Mouse (Mus musculus) forebrain, embryonic 15.5 days (tissue): Measurements from ENCODE around the gene Lsm2. TPM values are rescaled to one million over a fixed set of nuclear protein-coding genes. Genes with fewer than 3 reads are reported as not detected.
A peak's percentile ranks its signal among the peaks of the same experiment; 100 is the strongest.
"Not testable (repeated sequence)": the region's sequence is repeated elsewhere in the genome, so short reads cannot be mapped to it uniquely, and the experiment has no call there.

Experiments
- ATAC-seq: fragments of 200-750 bp; cut with Nextera tagmentation; replicated peaks from 2 replicates; pipeline ENCODE4 v1.8.0; 2017; ENCODE audit warnings: mild to moderate bottlenecking, moderate TSS enrichment, moderate library complexity
- H3K27ac ChIP-seq: fragments of 300-500 bp; sonication (generic); replicated peaks from 2 replicates; pipeline ENCODE4 v1.5.1; 2015; ENCODE audit warnings: mild to moderate bottlenecking, inconsistent platforms
- H3K27me3 ChIP-seq: fragments of 300-500 bp; sonication (generic); 2 replicates; pipeline ENCODE4 v1.6.1; 2015; ENCODE audit warnings: inconsistent platforms
- H3K36me3 ChIP-seq: fragments of 300-500 bp; sonication (generic); 2 replicates; pipeline ENCODE4 v1.6.1; 2015; ENCODE audit warnings: mild to moderate bottlenecking, inconsistent platforms
- H3K4me1 ChIP-seq: fragments of 300-500 bp; sonication (generic); 2 replicates; pipeline ENCODE4 v1.6.1; 2015; ENCODE audit warnings: inconsistent platforms
- H3K4me2 ChIP-seq: fragments of 300-500 bp; sonication (generic); replicated peaks from 2 replicates; pipeline ENCODE4 v1.6.1; 2015; ENCODE audit warnings: mild to moderate bottlenecking, inconsistent platforms
- H3K4me3 ChIP-seq: fragments of 300-500 bp; sonication (generic); 2 replicates; pipeline ENCODE4 v1.5.1; 2015; ENCODE audit warnings: mild to moderate bottlenecking, inconsistent platforms
- H3K9ac ChIP-seq: fragments of 300-500 bp; sonication (generic); replicated peaks from 2 replicates; pipeline ENCODE4 v1.6.1; 2015; ENCODE audit warnings: mild to moderate bottlenecking, inconsistent platforms
- H3K9me3 ChIP-seq: fragments of 300-500 bp; sonication (generic); 2 replicates; pipeline ENCODE4 v1.6.1; 2016; ENCODE audit warnings: inconsistent platforms
- WGBS: fragments of 180-500 bp; shearing (Covaris S2); methylation state at CpG from one replicate; pipeline ENCODE4 v1.1.7; 2015; ENCODE audit warnings: mixed read lengths; 5-methylcytosine and 5-hydroxymethylcytosine counted together
- polyA plus RNA-seq: library from polyadenylated mRNA; unstranded; fragments of >200 nt; fragmentation: Nextera tagmentation; extraction: Ambion mirVana; gene quantifications from 2 replicates; pipeline ENCODE4 v1.2.1, GENCODE M21; 2015

The Lsm2 gene
- polyA plus RNA-seq, 1 experiment from 2014 or later: 132 TPM

DNA sequence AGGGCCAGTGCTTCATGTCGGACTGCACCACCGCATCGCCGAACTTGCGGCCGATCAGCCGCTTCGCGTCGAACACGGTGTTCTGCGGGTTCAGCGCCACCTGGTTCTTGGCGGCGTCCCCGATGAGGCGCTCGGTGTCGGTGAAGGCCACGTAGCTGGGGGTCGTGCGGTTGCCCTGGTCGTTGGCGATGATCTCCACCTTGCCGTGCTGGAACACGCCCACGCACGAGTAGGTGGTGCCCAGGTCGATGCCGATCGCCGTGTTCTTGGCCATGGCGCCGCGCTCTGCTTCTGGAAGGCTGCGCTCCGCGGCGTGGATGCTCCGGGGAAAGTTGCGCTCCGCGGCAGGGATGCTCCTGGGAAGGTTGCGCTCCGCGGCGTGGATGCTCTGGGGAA lies 22.9 kb upstream of the Lsm2 start:
- not testable (repeated sequence) for ATAC-seq, H3K36me3 ChIP-seq, H3K9me3 ChIP-seq, H3K27ac ChIP-seq, H3K4me1 ChIP-seq
- Histone ChIP-seq H3K9ac (peak overlapping the region; percentile 37; the same call in 1 of the 2 replicates), H3K4me3 (peak overlapping the region; percentile 44), H3K27me3 (peaks cover 27% of the 10 kb centered on the region), H3K4me2 (peak overlapping the region; percentile 82)
- WGBS: under 1% methylated on average over 32 of the region's 47 CpGs

DNA sequence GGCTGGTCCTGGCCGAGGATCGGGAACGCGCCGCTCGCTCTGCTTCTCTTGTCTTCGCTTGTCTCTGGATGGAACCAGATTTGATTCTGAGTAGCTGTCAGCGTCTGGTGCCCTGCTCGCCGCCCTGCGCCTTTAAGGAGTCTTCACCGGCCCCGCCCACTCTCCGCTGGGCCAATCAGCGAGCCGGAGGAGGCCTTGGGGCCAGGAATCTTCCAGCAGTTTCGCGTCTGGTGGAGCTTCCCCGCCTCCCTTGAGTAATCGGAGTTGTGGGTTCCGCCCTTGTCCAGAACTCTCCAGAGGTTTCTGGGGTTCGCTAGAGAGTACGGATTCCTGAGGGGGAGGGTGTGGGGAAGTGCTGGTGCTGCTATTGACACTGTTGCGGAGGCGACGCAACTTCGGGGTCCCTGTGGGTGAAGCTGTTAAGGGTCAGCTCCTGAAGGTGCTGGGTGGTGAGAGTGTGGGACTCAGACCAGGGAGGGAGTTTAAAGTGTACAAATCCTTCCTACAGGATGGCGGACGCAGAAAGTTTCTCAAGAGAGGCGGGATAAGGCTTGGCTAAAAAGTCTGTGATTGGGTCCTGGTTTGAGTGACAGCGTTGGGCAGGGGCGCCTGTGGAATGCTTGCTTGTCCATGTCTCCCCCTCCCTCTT lies 22.4 kb upstream of the Lsm2 start, which contains the start of gene Hspa1b:
Gene Hspa1b (minus strand): TSS at position 109 of the 649 bp plus-strand sequence.
- peak within 1 kb of the TSS; percentile 37 for H3K9ac ChIP-seq
- peak within 1 kb of the TSS; percentile 44 for H3K4me3 ChIP-seq
- not testable (repeated sequence) for H3K9me3 ChIP-seq, H3K36me3 ChIP-seq, H3K4me1 ChIP-seq
- H3K4me2 ChIP-seq: peak within 1 kb of the TSS; percentile 82
- H3K27ac ChIP-seq: peak within 1 kb of the TSS; percentile 53; the same call in 1 of the 2 replicates
- WGBS: under 1% methylated on average over 31 of the region's 32 CpGs
- H3K27me3 ChIP-seq: peaks cover 27% of the 10 kb centered on the region
- peak; percentile 94 for ATAC-seq

DNA sequence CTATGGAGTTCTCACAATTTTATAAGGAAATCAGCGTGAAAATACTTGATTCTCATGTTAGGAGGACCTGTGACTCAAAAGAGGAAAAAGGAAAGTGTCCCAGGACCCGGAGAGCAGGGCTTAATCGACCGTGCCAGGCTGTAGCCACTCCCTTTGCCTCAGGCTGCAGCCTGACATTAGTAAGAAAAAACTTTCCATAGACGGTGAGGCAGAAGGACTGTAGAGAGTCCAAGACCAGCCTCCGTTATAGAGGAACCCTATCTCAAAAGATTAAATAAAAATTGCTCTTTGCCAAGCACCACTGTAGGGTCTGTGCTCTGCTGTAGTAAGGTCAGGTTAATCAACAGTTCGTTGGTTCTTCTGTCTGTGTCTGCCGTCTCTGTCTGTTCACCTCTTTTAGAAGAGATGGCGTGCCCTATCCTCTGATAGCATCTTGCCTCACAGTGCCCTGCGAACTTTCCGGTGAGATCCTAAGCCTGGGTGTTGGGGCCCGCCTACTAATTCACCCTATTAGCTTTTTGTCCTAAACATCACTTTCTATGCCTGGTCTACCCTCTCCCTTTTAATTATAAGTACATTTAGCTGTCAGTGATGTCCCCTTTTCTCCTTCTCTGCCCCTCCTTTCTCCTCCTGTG lies 21.7 kb upstream of the Lsm2 start:
- Histone ChIP-seq H3K9ac (peak overlapping the region; percentile 28; the same call in 1 of the 2 replicates), H3K36me3 (no peaks in the 10 kb centered on the region), H3K27ac (no peak overlapping the region), H3K4me2 (peak overlapping the region; percentile 82), H3K4me3 (peak overlapping the region; percentile 44), H3K4me1 (peaks cover 7% of the 10 kb centered on the region; the same call in 1 of the 2 replicates), H3K9me3 (no peaks in the 10 kb centered on the region), H3K27me3 (peaks cover 23% of the 10 kb centered on the region)
- WGBS: 13% methylated on average over 12 of the region's 12 CpGs
- no peak for ATAC-seq

DNA sequence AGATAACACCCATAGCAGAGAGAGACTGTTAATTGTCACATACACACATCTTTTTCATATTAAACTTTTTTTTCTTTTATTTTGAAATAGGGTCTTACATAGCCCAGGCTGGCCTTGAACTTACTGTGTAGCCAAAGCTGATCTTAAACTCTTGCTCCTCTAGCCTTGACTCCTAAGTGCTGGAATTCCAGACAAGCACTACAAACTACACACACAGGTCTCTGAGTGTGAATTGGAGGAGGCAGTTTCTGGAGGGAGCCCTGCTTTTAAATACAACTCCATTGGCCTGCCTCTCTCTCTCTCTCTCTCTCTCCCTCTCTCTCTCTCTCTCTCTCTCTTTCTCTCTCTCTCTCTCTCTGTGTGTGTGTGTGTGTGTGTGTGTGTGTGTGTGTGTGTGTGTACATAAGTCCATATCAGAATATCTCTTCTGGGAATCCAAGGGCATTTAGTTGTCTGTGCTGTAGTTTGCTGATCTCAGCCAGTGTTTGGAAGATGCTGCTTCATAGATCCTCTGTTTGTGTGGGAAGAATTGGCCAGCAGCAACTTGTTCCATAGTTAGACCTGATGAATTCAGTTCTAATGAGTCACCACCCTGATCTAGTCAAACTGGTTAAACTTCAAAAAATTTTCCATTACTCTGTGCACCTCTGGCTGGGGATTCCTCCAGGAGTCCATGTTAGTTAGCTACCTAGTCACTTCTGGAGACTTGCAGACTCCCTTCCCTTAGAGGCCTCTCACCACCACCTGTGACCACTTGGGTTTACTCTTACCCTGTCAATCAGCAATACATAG lies 20.8 kb upstream of the Lsm2 start:
- H3K9ac ChIP-seq: no peak overlapping the region
- H3K4me3 ChIP-seq: no peak overlapping the region
- no peaks in the 10 kb centered on the region for H3K36me3 ChIP-seq
- peaks cover 14% of the 10 kb centered on the region for H3K27me3 ChIP-seq
- no peak overlapping the region for H3K27ac ChIP-seq
- ATAC-seq: no peak
- peaks cover 7% of the 10 kb centered on the region; the same call in 1 of the 2 replicates for H3K4me1 ChIP-seq
- no peaks in the 10 kb centered on the region for H3K9me3 ChIP-seq
- H3K4me2 ChIP-seq: no peak overlapping the region

DNA sequence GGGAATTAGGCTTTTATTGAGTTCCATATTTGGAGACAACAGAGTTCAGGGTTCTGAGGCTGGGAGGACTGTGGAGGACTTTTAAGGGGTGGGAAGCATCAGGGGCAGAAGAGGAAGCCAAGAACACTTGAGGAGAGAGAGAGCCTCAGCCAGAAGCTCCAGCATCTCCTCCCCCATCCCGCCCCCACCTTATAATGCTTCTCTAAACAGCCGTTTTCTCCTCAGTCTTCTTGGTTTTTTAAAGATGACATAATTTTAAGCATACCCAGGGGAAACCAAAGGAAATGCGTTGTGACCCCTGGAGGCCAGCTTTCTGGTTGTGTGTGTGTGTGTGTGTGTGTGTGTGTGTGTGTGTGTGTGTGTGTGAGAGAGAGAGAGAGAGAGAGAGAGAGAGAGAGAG lies 19.5 kb upstream of the Lsm2 start:
- Histone ChIP-seq H3K4me3 (no peak overlapping the region), H3K4me2 (no peak overlapping the region), H3K27me3 (peaks cover 11% of the 10 kb centered on the region; the same call in 1 of the 2 replicates), H3K9ac (no peak overlapping the region), H3K4me1 (peaks cover 7% of the 10 kb centered on the region; the same call in 1 of the 2 replicates), H3K27ac (no peak overlapping the region), H3K36me3 (no peaks in the 10 kb centered on the region), H3K9me3 (no peaks in the 10 kb centered on the region)
- WGBS: 32% methylated on average over 3 of the region's 3 CpGs
- no peak for ATAC-seq

DNA sequence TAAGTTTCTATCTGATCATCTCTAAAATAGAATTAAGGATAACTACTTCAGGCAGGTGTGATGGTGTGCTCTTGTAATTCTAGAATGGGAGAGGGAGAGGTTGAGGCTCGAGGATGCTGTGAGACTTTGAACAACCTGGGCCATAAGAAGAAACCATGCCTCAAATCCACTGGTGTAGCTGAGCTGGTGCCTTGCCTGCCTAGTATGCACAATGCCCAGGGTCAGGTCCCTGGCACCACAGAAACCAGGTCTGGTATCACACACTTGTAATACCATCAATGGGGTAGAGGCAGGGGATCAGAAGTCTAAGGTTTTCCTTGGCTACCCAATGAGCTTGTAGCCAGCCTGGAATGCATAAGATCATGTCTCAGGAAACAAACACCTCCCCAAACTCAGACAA lies 18.8 kb upstream of the Lsm2 start:
- Histone ChIP-seq H3K27me3 (peaks cover 15% of the 10 kb centered on the region; the same call in 1 of the 2 replicates), H3K36me3 (no peaks in the 10 kb centered on the region), H3K9me3 (no peaks in the 10 kb centered on the region), H3K9ac (no peak overlapping the region), H3K4me1 (peaks cover 7% of the 10 kb centered on the region; the same call in 1 of the 2 replicates), H3K27ac (no peak overlapping the region), H3K4me3 (no peak overlapping the region), H3K4me2 (no peak overlapping the region)
- WGBS: 60% methylated on average over 1 of the region's 1 CpGs
- no peak for ATAC-seq

DNA sequence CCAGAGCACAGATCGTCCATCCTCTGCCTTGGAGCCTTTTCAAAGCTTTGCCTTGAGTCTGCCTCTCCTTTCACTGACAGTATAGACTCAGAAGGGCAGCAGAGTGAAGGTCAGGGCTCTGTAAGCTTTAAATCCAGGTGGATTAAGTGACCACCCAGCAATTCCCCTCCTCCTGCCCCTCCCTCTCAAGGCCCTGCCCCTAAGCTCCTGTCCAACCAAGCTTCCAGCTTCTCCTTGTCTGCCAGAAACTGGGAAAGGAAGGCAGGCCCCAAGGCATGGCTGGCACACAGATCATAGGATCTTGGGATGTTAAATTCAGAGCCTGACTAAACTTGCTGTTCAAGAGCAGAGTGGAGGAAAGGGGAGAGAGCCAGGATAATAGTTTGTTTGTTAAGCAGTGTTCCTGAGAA lies 17.0 kb upstream of the Lsm2 start:
- ATAC-seq: no peak
- peaks cover 31% of the 10 kb centered on the region; the same call in 1 of the 2 replicates for H3K27me3 ChIP-seq

DNA sequence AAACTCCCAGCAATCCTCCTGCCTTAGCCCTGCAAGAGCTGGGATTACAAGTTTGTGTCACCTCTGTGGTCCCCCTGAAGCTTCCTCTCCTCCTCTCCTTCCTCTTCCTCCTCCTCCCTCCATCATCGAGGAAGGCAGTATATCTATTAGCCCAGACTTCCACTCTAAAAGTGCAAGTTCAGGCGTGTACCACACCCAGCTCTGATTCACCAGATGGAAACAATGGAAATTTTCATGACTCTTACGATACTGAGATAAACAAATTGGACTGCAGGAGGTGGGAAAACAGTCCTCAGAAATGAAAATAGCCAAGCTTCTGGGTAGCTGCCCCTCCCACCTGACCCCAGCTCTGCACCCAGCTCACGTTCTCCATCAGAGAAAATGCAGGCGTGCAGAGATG lies 16.0 kb upstream of the Lsm2 start:
- ATAC-seq: no peak
- Histone ChIP-seq H3K9me3 (no peaks in the 10 kb centered on the region), H3K4me3 (no peak overlapping the region), H3K4me2 (no peak overlapping the region), H3K9ac (no peak overlapping the region), H3K36me3 (no peaks in the 10 kb centered on the region), H3K4me1 (no peaks in the 10 kb centered on the region), H3K27me3 (peaks cover 28% of the 10 kb centered on the region; the same call in 1 of the 2 replicates), H3K27ac (no peak overlapping the region)
- WGBS: 79% methylated on average over 5 of the region's 5 CpGs

More for the DNA sequence above, 17.0 kb upstream of the Lsm2 start:
- no peak overlapping the region for H3K27ac ChIP-seq
- H3K9ac ChIP-seq: no peak overlapping the region; the same call in 1 of the 2 replicates
- peaks cover 3% of the 10 kb centered on the region; the same call in 1 of the 2 replicates for H3K4me1 ChIP-seq
- H3K9me3 ChIP-seq: no peaks in the 10 kb centered on the region
- no peak overlapping the region for H3K4me2 ChIP-seq
- no peaks in the 10 kb centered on the region for H3K36me3 ChIP-seq
- H3K4me3 ChIP-seq: no peak overlapping the region
- 10% methylated on average over 1 of the region's 1 CpGs for WGBS

DNA sequence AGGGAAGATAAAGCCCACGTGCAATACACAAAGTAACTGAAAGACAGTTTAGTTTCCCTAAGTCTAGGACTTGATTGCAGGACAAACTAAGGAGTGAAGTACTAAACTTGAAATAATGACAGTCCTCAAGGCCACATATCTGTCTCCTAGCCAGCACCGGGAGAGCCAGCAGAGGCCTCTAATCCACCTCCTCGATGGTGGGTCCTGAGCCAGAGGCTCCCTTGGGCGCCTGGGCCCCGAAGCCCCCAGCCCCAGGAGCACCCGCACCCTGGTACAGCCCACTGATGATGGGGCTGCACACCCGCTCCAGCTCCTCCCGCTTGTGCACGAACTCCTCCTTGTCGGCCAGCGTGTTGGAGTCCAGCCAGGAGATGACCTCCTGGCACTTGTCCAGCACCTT lies 11.8 kb upstream of the Lsm2 start, which contains the start of gene Gm20481:
Gene Gm20481 (plus strand): TSS at position 91 of the 400 bp plus-strand sequence.
- H3K27me3 ChIP-seq: peaks cover 23% of the 10 kb centered on the region; the same call in 1 of the 2 replicates
- ATAC-seq, H3K9ac ChIP-seq, H3K4me2 ChIP-seq, H3K36me3 ChIP-seq, H3K9me3 ChIP-seq, H3K27ac ChIP-seq, H3K4me1 ChIP-seq, H3K4me3 ChIP-seq: not testable (repeated sequence)
- 73% methylated on average over 7 of the region's 11 CpGs for WGBS

DNA sequence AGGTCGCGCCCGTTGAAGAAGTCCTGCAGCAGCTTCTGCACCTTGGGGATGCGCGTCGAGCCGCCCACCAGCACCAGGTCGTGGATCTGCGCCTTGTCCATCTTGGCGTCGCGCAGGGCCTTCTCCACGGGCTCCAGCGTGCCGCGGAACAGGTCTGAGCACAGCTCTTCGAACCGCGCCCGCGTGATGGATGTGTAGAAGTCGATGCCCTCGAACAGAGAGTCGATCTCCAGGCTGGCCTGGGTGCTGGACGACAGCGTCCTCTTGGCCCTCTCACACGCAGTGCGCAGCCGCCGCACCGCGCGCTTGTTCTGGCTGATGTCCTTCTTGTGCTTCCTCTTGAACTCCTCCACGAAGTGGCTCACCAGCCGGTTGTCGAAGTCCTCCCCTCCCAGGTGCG lies 10.8 kb upstream of the Lsm2 start:
- not testable (repeated sequence) for H3K27ac ChIP-seq, H3K9me3 ChIP-seq, ATAC-seq, H3K36me3 ChIP-seq, H3K9ac ChIP-seq, H3K4me1 ChIP-seq, H3K4me2 ChIP-seq, H3K4me3 ChIP-seq
- WGBS: 42% methylated on average over 23 of the region's 37 CpGs
- H3K27me3 ChIP-seq: peaks cover 23% of the 10 kb centered on the region; the same call in 1 of the 2 replicates

DNA sequence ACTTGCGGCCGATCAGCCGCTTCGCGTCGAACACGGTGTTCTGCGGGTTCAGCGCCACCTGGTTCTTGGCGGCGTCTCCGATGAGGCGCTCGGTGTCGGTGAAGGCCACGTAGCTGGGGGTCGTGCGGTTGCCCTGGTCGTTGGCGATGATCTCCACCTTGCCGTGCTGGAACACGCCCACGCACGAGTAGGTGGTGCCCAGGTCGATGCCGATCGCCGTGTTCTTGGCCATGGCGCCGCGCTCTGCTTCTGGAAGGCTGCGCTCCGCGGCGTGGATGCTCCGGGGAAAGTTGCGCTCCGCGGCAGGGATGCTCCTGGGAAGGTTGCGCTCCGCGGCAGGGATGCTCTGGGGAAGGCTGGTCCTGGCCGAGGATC lies 10.0 kb upstream of the Lsm2 start:
- Histone ChIP-seq H3K9ac (0 out of 2 replicates have a peak overlapping the region, but pooled peaks have one; percentile 30), H3K4me3 (peak overlapping the region; percentile 44), H3K4me2 (peak overlapping the region; percentile 83), H3K27me3 (peaks cover 23% of the 10 kb centered on the region; the same call in 1 of the 2 replicates)
- H3K36me3 ChIP-seq, H3K4me1 ChIP-seq, H3K27ac ChIP-seq, H3K9me3 ChIP-seq, ATAC-seq: not testable (repeated sequence)
- WGBS: 0% methylated on average over 31 of the region's 43 CpGs
